Mouse (Mus musculus) adrenal gland, adult 10 weeks (tissue): ENCODE results near the gene Fgf10. TPM values are rescaled to one million over a fixed set of nuclear protein-coding genes. Genes with fewer than 3 reads are reported as not detected.

Source experiments
- polyA plus RNA-seq: library from polyadenylated mRNA; stranded (reverse); fragments of 350-450 nt; fragmentation: Illumina TruSeq; extraction: RNeasy Lipid Tissue Mini Kit (QIAGEN cat#74804); gene quantifications from one replicate; pipeline ENCODE4 v1.2.3, GENCODE M21; 2014; ENCODE audit warnings: low read depth, low replicate concordance

Gene Fgf10
- polyA plus RNA-seq, result 4.8 TPM

GRCm38 (mm10) chr13:118669491-118669890, at the start of gene Fgf10:
Gene Fgf10, plus strand, starts transcription at chr13:118669791.

